Mouse (Mus musculus) layer of hippocampus, adult 11-12 months (tissue): ENCODE measurements at regions not wholly inside any gene's neighbourhood (a gene's known extent, or its start where the extent isn't known, plus 50 kb on each side); places are given as distances from the start of the nearest gene placed in this dataset.

Source experiments
- DNase-seq: peaks from one replicate; pipeline ENCODE4 v3.0.0; 2022; ENCODE audit warnings: low spot score

- no peak for DNase-seq
Measured at GRCm38 (mm10) chr14:46529086-46529715, 138.7 kb upstream of the Bmp4 start.

- no peak for DNase-seq
Measured at GRCm38 (mm10) chr14:46517258-46517657, 126.8 kb upstream of the Bmp4 start.

- no peak for DNase-seq
Measured at GRCm38 (mm10) chr14:46516285-46516684, 125.8 kb upstream of the Bmp4 start.

- no peak for DNase-seq
Measured at GRCm38 (mm10) chr14:46514262-46514932, 123.9 kb upstream of the Bmp4 start.

GRCm38 (mm10) chr14:46512118-46512517 is 121.6 kb upstream of the Bmp4 start:
- DNase-seq: no peak

- DNase-seq: no peak
Measured at GRCm38 (mm10) chr14:46508871-46509270, 118.4 kb upstream of the Bmp4 start.

GRCm38 (mm10) chr14:46505266-46505665 is 114.8 kb upstream of the Bmp4 start:
- DNase-seq: no peak

- no peak for DNase-seq
Measured at GRCm38 (mm10) chr14:46491601-46492000, 101.1 kb upstream of the Bmp4 start.

- no peak for DNase-seq
Measured at GRCm38 (mm10) chr14:46491182-46491581, 100.7 kb upstream of the Bmp4 start.

- no peak for DNase-seq
Measured at GRCm38 (mm10) chr14:46487551-46487950, 97.1 kb upstream of the Bmp4 start.

- DNase-seq: no peak
Measured at GRCm38 (mm10) chr14:46480396-46480795, 89.9 kb upstream of the Bmp4 start.

GRCm38 (mm10) chr14:46475945-46476344 is 85.5 kb upstream of the Bmp4 start:
- DNase-seq: no peak

- no peak for DNase-seq
Measured at GRCm38 (mm10) chr14:46462967-46463366, 72.5 kb upstream of the Bmp4 start.

- no peak for DNase-seq
Measured at GRCm38 (mm10) chr14:46461960-46462359, 71.5 kb upstream of the Bmp4 start.

GRCm38 (mm10) chr14:46454500-46454899 is 64.0 kb upstream of the Bmp4 start:
- DNase-seq: no peak

- DNase-seq: no peak
Measured at GRCm38 (mm10) chr14:46441696-46442095, 51.2 kb upstream of the Bmp4 start.
